Mouse (Mus musculus) brain, embryonic 14.5 days (tissue): ENCODE results near the gene Carns1.

Experiments
- CTCF ChIP-seq: fragments of 200-500 bp; IDR thresholded peaks from 2 replicates; pipeline ENCODE4 v1.5.1; 2012; ENCODE audit warnings: inconsistent platforms, mild to moderate bottlenecking, moderate library complexity, borderline replicate concordance; ENCODE audit not compliant: insufficient read depth, insufficient read length; ENCODE audit errors: extremely low read depth
- POLR2A ChIP-seq: fragments of 200-500 bp; IDR thresholded peaks from 2 replicates; pipeline ENCODE4 v1.6.1; 2012; ENCODE audit warnings: mild to moderate bottlenecking, inconsistent platforms, borderline replicate concordance; ENCODE audit not compliant: poor library complexity, insufficient read depth, insufficient read length, severe bottlenecking; ENCODE audit errors: extremely low read depth

DNA sequence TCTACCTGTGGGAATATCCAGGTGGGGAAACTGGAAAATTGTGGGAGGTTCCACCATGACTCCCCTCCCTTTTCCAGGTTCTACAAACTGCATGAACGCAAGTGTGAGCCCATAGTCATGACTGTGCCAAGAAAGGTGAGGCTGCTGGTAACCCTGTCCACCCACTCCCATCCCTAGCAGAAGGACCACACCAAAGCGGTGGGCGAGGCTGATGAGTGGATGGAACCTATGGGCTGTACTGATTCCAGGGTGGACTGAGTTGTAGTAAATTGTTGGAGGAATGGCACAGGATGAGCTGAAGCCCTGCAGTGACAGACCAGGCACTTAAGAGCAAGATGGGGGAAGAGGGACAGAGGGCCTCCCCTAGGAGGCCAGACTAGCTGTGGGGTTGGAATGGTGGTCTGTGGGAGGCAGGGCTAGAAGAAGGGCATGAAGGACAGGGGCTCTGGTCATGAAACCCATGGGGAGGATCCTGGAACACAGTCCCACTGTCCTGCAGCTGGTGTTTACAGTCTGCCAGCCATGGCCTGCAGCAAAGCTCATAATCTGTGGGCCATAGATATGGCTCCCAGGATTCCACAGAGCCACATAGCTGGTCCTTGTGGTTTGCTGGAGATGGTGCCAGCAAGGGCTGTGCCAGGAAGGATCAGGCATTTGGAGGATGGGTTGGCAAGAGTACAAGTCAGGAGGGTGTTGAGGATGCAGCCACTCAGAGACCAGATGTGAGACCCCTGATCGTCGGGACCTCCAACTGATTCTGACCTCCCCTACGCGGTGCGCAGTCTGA lies 22.6 kb downstream of the Carns1 start:
- no peak for TF ChIP-seq POLR2A
- no peak for TF ChIP-seq CTCF
